Mouse (Mus musculus) heart, adult 2 months (tissue): ENCODE results near the gene Otogl.

ENCODE experiments used
- CTCF ChIP-seq: fragments of 200-600 bp; IDR thresholded peaks from 2 replicates; pipeline ENCODE4 v1.8.1; 2022; ENCODE audit warnings: antibody characterized with exemption, mild to moderate bottlenecking, moderate library complexity
- POLR2A ChIP-seq: fragments of 200-500 bp; IDR thresholded peaks from 2 replicates; pipeline ENCODE4 v1.6.1; 2011; ENCODE audit warnings: mild to moderate bottlenecking, low read depth, low read length, control low read depth; ENCODE audit not compliant: insufficient read depth

GRCm38 (mm10) chr10:107735448-107735847, 176.5 kb downstream of the Otogl start:
- TF ChIP-seq CTCF (no peak), POLR2A (no peak)
